Mouse (Mus musculus): ENCODE measurements around the gene St8sia1.

Gene St8sia1

GRCm38 (mm10) chr6:142979665-142980660, 15.7 kb upstream of the St8sia1 start:
- DNase-seq: no peak

- DNase-seq: no peak
These were observed 13.0 kb upstream of the St8sia1 start for GRCm38 (mm10) chr6:142977221-142977620.

- DNase-seq: no peak
These were observed 9.0 kb upstream of the St8sia1 start for GRCm38 (mm10) chr6:142973289-142973688.

GRCm38 (mm10) chr6:142972205-142972604, 8.0 kb upstream of the St8sia1 start:
- no peak for DNase-seq

- no peak for DNase-seq
These were observed 3.2 kb upstream of the St8sia1 start for GRCm38 (mm10) chr6:142967407-142967806.

GRCm38 (mm10) chr6:142964531-142965385, 506 bp upstream of the St8sia1 start:
- DNase-seq: peak; percentile 87 to 90

- peak; percentile 56 to 63 for DNase-seq
These were observed 674 bp downstream of the St8sia1 start for GRCm38 (mm10) chr6:142963480-142964075.

GRCm38 (mm10) chr6:142962881-142963280, 1.4 kb downstream of the St8sia1 start:
- DNase-seq: no peak

GRCm38 (mm10) chr6:142962476-142962875, 1.8 kb downstream of the St8sia1 start:
- peak; percentile 59 to 64 for DNase-seq

GRCm38 (mm10) chr6:142961721-142962455, 2.4 kb downstream of the St8sia1 start:
- DNase-seq: no peak

- no peak for DNase-seq
These were observed 7.7 kb downstream of the St8sia1 start for GRCm38 (mm10) chr6:142956556-142956955.

GRCm38 (mm10) chr6:142955281-142955680, 9.0 kb downstream of the St8sia1 start:
- no peak for DNase-seq

- DNase-seq: no peak
These were observed 11.1 kb downstream of the St8sia1 start for GRCm38 (mm10) chr6:142953189-142953588.

- no peak for DNase-seq
These were observed 11.8 kb downstream of the St8sia1 start for GRCm38 (mm10) chr6:142952361-142952954.

- no peak for DNase-seq
These were observed 12.5 kb downstream of the St8sia1 start for GRCm38 (mm10) chr6:142951564-142952308.

- DNase-seq: no peak
These were observed 13.9 kb downstream of the St8sia1 start for GRCm38 (mm10) chr6:142950354-142950753.

GRCm38 (mm10) chr6:142948955-142949357, 15.3 kb downstream of the St8sia1 start:
- DNase-seq: no peak

- DNase-seq: no peak
These were observed 17.2 kb downstream of the St8sia1 start for GRCm38 (mm10) chr6:142947029-142947428.

GRCm38 (mm10) chr6:142946069-142946871, 18.0 kb downstream of the St8sia1 start:
- DNase-seq: peak; percentile 56 to 61

- no peak for DNase-seq
These were observed 18.8 kb downstream of the St8sia1 start for GRCm38 (mm10) chr6:142945461-142945860.
